Mouse (Mus musculus): ENCODE measurements around the gene Draxin. TPM values are rescaled to one million over a fixed set of nuclear protein-coding genes. Genes with fewer than 3 reads are reported as not detected.

Draxin gene
- polyA plus RNA-seq (2015; fragmentation: Illumina TruSeq; extraction: RNeasy Lipid Tissue Mini Kit (QIAGEN cat#74804); ENCODE audit: insufficient read depth, low read depth, low replicate concordance): not detected

GRCm38 (mm10) chr4:148130561-148131413 lies at the start of gene Draxin:
Gene Draxin (minus strand): TSS chr4:148130698.

DNA sequence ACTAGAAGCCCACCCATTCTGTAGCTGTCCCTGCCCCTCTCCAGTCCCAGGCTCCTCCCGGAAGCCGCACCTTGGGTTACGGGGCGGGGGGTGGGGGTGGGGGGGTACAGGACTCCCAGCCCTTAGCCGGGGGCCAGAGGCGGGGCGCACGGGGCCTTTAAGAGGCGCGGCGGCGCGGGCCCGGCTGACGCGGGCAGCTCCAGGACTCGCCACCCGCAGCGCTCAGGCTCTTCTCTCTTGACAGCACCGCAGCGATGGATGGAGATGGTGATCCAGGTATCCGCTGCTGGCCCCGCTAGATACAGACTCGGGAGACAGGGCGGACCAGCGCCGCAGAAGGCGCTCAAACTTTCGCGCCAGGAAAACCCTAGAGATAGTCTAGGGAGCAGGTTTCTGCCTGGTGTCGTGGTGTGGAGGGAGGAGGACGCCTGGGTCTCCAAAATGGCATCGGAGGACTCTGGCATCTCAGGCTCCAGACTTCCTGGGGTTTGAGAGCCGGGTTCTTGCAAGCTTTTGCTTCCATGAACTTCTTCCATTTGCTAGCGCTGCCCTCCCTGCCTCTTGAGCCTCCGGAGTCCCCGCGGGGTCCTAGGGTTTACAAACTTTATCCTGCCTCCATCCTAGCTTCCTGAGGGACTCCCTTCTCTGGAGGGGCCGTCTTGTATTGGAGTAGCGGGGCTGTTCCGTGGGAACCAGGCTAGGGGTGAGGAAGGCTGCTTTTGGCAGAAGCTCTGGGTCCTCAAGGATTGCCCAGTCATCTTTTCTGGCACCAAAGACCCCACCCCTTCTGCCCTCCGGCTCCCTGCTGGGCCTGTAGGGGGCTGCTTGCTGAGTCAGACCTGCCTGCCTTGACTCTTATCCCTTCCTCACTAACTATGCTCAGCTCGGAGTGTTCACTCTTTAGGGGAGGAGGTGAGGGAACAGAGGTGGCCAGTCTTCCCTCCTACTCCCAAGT lies 30.2 kb upstream of the Draxin start, which contains the start of the genes Fbxo44 and Fbxo2:
Gene Fbxo44, minus strand, starts transcription at position 47 of the 955 bp plus-strand sequence.
Gene Fbxo2, plus strand, starts transcription at position 186 of the 955 bp plus-strand sequence.

GRCm38 (mm10) chr4:148151267-148152168 lies 21.0 kb upstream of the Draxin start, which contains the start of gene Fbxo6:
Gene Fbxo6 (minus strand): TSS chr4:148152140.

GRCm38 (mm10) chr4:148130133-148130532 lies 365 bp downstream of the Draxin start, which contains the start of gene Mad2l2:
Gene Mad2l2 (plus strand): TSS chr4:148130384.

DNA sequence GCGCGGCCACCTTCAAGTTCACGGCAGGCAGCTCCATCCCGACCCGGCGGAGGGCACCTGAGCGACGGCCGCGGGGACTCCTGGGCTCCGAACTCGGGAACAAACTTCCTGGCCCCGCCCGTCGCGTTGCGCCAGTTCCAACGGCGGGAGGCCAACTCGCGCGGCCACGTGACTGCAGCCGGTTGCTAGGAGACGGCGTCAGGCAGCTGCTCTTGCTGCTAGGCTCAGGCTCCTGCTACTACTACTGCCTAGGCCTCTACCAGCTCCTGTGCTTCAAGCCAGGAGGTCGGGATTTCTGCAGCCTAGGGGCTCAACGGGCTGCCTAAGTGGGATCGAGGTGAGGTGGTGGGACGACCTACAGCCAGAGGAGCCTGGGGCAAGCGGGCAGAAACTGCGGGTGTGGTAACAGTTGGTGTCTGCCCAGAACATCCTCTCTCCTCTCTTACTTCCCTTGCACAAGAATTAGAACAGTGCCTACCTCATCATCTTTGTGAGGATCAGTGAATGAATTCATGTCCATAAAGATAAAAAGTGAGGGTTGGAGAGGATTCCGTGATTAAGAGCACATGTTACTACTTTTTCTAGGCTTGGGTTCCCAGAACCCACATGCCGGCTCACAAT lies 42.5 kb downstream of the Draxin start, which contains the start of gene Agtrap:
Gene Agtrap, minus strand, starts transcription at position 125 of the 621 bp plus-strand sequence.

Other genes starting within 250 kb of the Draxin start
- 8.5 TPM for gene Mfn2, start 226.0 kb downstream of the Draxin start, polyA plus RNA-seq (2015; fragmentation: Illumina TruSeq; extraction: RNeasy Lipid Tissue Mini Kit (QIAGEN cat#74804); ENCODE audit: insufficient read depth, low read depth, low replicate concordance)
- gene Plod1, start 193.9 kb downstream of the Draxin start, polyA plus RNA-seq (2015; fragmentation: Illumina TruSeq; extraction: RNeasy Lipid Tissue Mini Kit (QIAGEN cat#74804); ENCODE audit: insufficient read depth, low read depth, low replicate concordance): 12.8 TPM
- gene 2510039O18Rik, start 189.8 kb downstream of the Draxin start, polyA plus RNA-seq (2015; fragmentation: Illumina TruSeq; extraction: RNeasy Lipid Tissue Mini Kit (QIAGEN cat#74804); ENCODE audit: insufficient read depth, low read depth, low replicate concordance): 7.1 TPM
- not detected for gene Nppb, start 144.9 kb downstream of the Draxin start, polyA plus RNA-seq (2015; fragmentation: Illumina TruSeq; extraction: RNeasy Lipid Tissue Mini Kit (QIAGEN cat#74804); ENCODE audit: insufficient read depth, low read depth, low replicate concordance)
- gene Nppa, start 130.0 kb downstream of the Draxin start, polyA plus RNA-seq (2015; fragmentation: Illumina TruSeq; extraction: RNeasy Lipid Tissue Mini Kit (QIAGEN cat#74804); ENCODE audit: insufficient read depth, low read depth, low replicate concordance): not detected
- 2.5 TPM for gene Clcn6, start 91.9 kb downstream of the Draxin start, polyA plus RNA-seq (2015; fragmentation: Illumina TruSeq; extraction: RNeasy Lipid Tissue Mini Kit (QIAGEN cat#74804); ENCODE audit: insufficient read depth, low read depth, low replicate concordance)
- gene Mthfr, start 91.6 kb downstream of the Draxin start, polyA plus RNA-seq (2015; fragmentation: Illumina TruSeq; extraction: RNeasy Lipid Tissue Mini Kit (QIAGEN cat#74804); ENCODE audit: insufficient read depth, low read depth, low replicate concordance): 21.1 TPM
- gene Agtrap, start 42.7 kb downstream of the Draxin start, polyA plus RNA-seq (2015; fragmentation: Illumina TruSeq; extraction: RNeasy Lipid Tissue Mini Kit (QIAGEN cat#74804); ENCODE audit: insufficient read depth, low read depth, low replicate concordance): 11.2 TPM
- 2.2 TPM for gene Mad2l2, start 314 bp downstream of the Draxin start, polyA plus RNA-seq (2015; fragmentation: Illumina TruSeq; extraction: RNeasy Lipid Tissue Mini Kit (QIAGEN cat#74804); ENCODE audit: insufficient read depth, low read depth, low replicate concordance)
- gene Fbxo6, start 21.4 kb upstream of the Draxin start, polyA plus RNA-seq (2015; fragmentation: Illumina TruSeq; extraction: RNeasy Lipid Tissue Mini Kit (QIAGEN cat#74804); ENCODE audit: insufficient read depth, low read depth, low replicate concordance): 10.4 TPM
- 3.0 TPM for gene Fbxo44, start 29.8 kb upstream of the Draxin start, polyA plus RNA-seq (2015; fragmentation: Illumina TruSeq; extraction: RNeasy Lipid Tissue Mini Kit (QIAGEN cat#74804); ENCODE audit: insufficient read depth, low read depth, low replicate concordance)
- 1.3 TPM for gene Fbxo2, start 29.9 kb upstream of the Draxin start, polyA plus RNA-seq (2015; fragmentation: Illumina TruSeq; extraction: RNeasy Lipid Tissue Mini Kit (QIAGEN cat#74804); ENCODE audit: insufficient read depth, low read depth, low replicate concordance)
- not detected for gene Disp3, start 157.3 kb upstream of the Draxin start, polyA plus RNA-seq (2015; fragmentation: Illumina TruSeq; extraction: RNeasy Lipid Tissue Mini Kit (QIAGEN cat#74804); ENCODE audit: insufficient read depth, low read depth, low replicate concordance)

Measured in pancreas, adult 10 weeks (tissue).